Mouse (Mus musculus): Measurements from ENCODE around the gene Ccdc12.

- no peak for TF ChIP-seq CTCF (conservative IDR thresholded peaks at IDR 0.05; ENCODE audit: insufficient read depth, insufficient read length, low read depth, low read length)
- no peak for TF ChIP-seq POLR2A (IDR thresholded peaks at IDR 0.05; ENCODE audit: low read depth, low read length)
Observed at GRCm38 (mm10) chr9:110687846-110688245, 31.5 kb downstream of the Ccdc12 start.
